Mouse (Mus musculus) neutrophil, adult 83 days (primary cell): ENCODE measurements around the gene Kcnj1. TPM values are rescaled to one million over a fixed set of nuclear protein-coding genes. Genes with fewer than 3 reads are reported as not detected.

Experiments used
- total RNA-seq, 2 experiments: library from RNA; stranded (reverse); gene quantifications; one replicate each; pipeline ENCODE4 v1.2.4; 2023

Kcnj1 gene
- not detected for total RNA-seq

DNA sequence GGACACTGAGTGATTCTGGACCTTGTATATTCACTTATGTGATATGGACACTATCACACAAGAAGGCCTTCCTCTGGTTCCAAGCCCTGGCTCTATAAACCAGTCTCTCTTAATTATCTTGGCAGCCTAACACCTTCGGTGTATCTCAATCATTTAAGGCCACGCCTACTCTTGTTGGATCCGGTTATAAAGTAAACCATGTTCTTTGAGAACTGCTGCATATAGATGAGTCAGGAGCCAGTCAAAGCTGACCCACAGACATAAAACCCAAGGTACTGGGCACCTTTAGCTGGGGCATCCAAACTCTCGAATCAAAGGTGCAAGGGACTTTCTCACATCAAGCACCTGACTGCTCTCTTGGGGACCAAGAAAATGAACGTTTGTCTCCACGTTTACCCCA is at the start of gene Kcnj1:
Gene Kcnj1 (plus strand): TSS at position 292 of the 400 bp plus-strand sequence.

DNA sequence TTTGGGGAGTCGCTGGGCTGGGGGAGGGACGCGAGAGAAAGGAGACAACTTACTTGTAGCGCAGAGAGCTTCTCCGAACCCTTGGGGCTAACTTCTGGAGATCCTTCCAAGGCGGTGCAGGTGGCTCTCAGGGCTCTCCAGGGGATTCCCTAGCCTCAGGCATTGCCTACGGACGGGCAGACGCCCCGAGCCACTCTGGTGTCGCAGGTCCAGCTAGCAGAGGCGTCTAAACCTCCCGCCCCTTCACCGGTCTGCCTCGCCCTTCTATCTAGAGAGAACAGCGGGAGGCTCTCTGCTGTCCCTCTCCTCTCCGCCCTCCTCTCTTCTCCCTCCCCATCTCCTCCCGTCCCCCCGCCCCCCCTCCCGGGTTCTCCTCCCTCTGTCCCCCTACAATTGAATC is 28.2 kb upstream of the Kcnj1 start, which contains the start of gene Kcnj5:
Gene Kcnj5 (minus strand): TSS at position 300 of the 400 bp plus-strand sequence.

Other genes starting within 250 kb of the Kcnj1 start
- under 1 TPM; 0.20 to 0.22 TPM for gene Kcnj5, start 28.1 kb upstream of the Kcnj1 start, total RNA-seq
- 100 to 1,000 TPM; 111 to 115 TPM for gene Fli1, start 170.4 kb downstream of the Kcnj1 start, total RNA-seq